Mouse (Mus musculus): ENCODE data around the gene Vmn1r100. TPM values are rescaled to one million over a fixed set of nuclear protein-coding genes. Genes with fewer than 3 reads are reported as not detected.

Vmn1r100 gene
- not detected in 2 replicates for polyA plus RNA-seq (2015; fragmentation: Nextera tagmentation; extraction: Ambion mirVana)

GRCm38 (mm10) chr7:20417642-20418041 is at the start of gene Vmn1r100:
Gene Vmn1r100 (plus strand): TSS chr7:20417942.

GRCm38 (mm10) chr7:20375310-20375709 is 42.4 kb upstream of the Vmn1r100 start, which contains the start of gene Gm5728:
Gene Gm5728 (minus strand): TSS chr7:20375410.

DNA sequence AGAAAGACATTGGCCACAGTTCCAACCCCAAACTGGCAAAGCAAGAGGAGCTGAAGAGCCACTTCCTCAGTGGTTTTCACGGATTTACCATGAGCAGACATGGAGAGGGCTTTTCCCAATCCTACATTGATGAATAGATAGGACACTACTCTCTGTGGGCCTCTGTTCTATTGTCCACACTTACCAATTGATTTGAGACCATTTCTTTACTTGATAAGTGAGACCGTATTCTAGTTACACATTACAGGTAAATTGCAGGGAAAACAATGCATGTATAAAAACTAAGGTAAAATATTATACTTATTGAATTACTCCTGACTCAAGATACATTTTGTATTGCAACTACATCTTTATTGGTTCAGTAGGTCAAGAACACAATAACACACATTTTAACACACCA is 24.8 kb downstream of the Vmn1r100 start, which contains the start of gene Vmn1r101:
Gene Vmn1r101, minus strand, starts transcription at position 101 of the 400 bp plus-strand sequence.

Other genes starting within 250 kb of the Vmn1r100 start
- gene Vmn1r94, start 249.6 kb upstream of the Vmn1r100 start, polyA plus RNA-seq (2015; fragmentation: Nextera tagmentation; extraction: Ambion mirVana): not detected in 2 replicates
- gene Vmn1r95, start 224.2 kb upstream of the Vmn1r100 start, polyA plus RNA-seq (2015; fragmentation: Nextera tagmentation; extraction: Ambion mirVana): not detected in 2 replicates
- gene Gm6164, start 212.3 kb upstream of the Vmn1r100 start, polyA plus RNA-seq (2015; fragmentation: Nextera tagmentation; extraction: Ambion mirVana): not detected in 2 replicates
- gene Gm4498, start 184.1 kb upstream of the Vmn1r100 start, polyA plus RNA-seq (2015; fragmentation: Nextera tagmentation; extraction: Ambion mirVana): not detected in 2 replicates
- gene Gm5890, start 155.1 kb upstream of the Vmn1r100 start, polyA plus RNA-seq (2015; fragmentation: Nextera tagmentation; extraction: Ambion mirVana): not detected in 2 replicates
- gene Gm4133, start 83.9 kb upstream of the Vmn1r100 start, polyA plus RNA-seq (2015; fragmentation: Nextera tagmentation; extraction: Ambion mirVana): not detected in 2 replicates
- gene Gm5728, start 42.5 kb upstream of the Vmn1r100 start, polyA plus RNA-seq (2015; fragmentation: Nextera tagmentation; extraction: Ambion mirVana): not detected in 2 replicates
- not detected in 2 replicates for gene Vmn1r101, start 24.7 kb downstream of the Vmn1r100 start, polyA plus RNA-seq (2015; fragmentation: Nextera tagmentation; extraction: Ambion mirVana)
- gene Gm10670, start 57.0 kb downstream of the Vmn1r100 start, polyA plus RNA-seq (2015; fragmentation: Nextera tagmentation; extraction: Ambion mirVana): not detected in 2 replicates
- not detected in 2 replicates for gene Vmn1r103, start 92.6 kb downstream of the Vmn1r100 start, polyA plus RNA-seq (2015; fragmentation: Nextera tagmentation; extraction: Ambion mirVana)
- gene Vmn1r104, start 115.9 kb downstream of the Vmn1r100 start, polyA plus RNA-seq (2015; fragmentation: Nextera tagmentation; extraction: Ambion mirVana): not detected in 2 replicates
- gene Gm5726, start 127.8 kb downstream of the Vmn1r100 start, polyA plus RNA-seq (2015; fragmentation: Nextera tagmentation; extraction: Ambion mirVana): not detected in 2 replicates
- gene Gm4141, start 158.3 kb downstream of the Vmn1r100 start, polyA plus RNA-seq (2015; fragmentation: Nextera tagmentation; extraction: Ambion mirVana): not detected in 2 replicates
- not detected in 2 replicates for gene Gm4513, start 181.1 kb downstream of the Vmn1r100 start, polyA plus RNA-seq (2015; fragmentation: Nextera tagmentation; extraction: Ambion mirVana)